Mouse (Mus musculus): ENCODE data around the gene Lrrtm4. TPM values are rescaled to one million over a fixed set of nuclear protein-coding genes. Genes with fewer than 3 reads are reported as not detected.

Gene Lrrtm4
- polyA plus RNA-seq, 1 experiment from 2014 or later: not detected

DNA sequence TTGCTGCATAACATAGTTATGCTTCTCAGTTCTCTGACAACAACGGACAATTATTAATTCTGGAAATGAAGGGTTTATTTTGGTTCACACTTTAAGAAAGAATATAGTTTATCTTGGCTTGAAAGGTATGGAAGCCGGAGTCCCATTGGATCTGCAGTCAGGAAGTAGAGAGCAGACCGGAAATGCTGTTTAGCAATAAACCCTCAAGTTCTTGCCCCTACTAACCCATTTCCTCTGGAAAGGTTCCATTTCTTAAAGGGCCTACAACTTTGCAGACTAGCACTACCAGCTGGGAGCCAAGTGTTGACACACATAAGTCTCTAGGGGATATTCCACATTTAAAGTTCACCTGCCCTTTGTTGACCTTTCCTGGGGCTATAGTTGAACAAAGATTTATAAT, 309.7 kb downstream of the Lrrtm4 start:
- no peak for TF ChIP-seq CTCF (IDR thresholded peaks at IDR 0.05)
- in situ Hi-C loops (cut with MboI; ENCODE audit: low pct_unique_long_range_greater_than_20kb): no loop called here
- ChIA-PET POLR2A (no interaction called here), CTCF (no interaction called here)
- no peak for ATAC-seq
- H3K27me3 ChIP-seq: no peaks in the 10 kb centered on the region
- DNase-seq (ENCODE audit: low read depth, low spot score): no peak

DNA sequence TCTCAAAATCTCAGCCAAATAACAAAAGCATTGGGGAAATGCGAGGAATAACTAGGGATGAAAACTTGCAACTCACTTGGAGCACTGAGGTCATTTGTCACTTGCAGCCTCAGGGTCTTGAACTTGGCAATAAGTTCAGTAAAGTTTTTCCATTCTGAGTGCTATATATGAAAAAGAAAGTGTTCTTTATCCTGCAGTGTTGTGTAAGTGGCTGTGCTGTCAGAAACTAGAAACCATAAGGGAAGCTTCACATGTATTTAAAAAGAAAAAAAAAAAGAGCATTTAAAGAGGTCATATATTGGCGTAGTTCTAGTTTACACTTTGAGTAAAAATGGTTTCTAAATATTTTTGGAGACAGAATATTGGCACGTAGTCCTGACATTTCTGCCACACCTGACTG, 313.1 kb downstream of the Lrrtm4 start:
- ChIA-PET POLR2A (no interaction called here), CTCF (no interaction called here)
- in situ Hi-C loops (cut with MboI; ENCODE audit: low pct_unique_long_range_greater_than_20kb): no loop called here
- ATAC-seq (no peak), DNase-seq (ENCODE audit: low read depth, low spot score) (no peak)
- TF ChIP-seq CTCF (IDR thresholded peaks at IDR 0.05): no peak
- H3K27me3 ChIP-seq: no peaks in the 10 kb centered on the region

DNA sequence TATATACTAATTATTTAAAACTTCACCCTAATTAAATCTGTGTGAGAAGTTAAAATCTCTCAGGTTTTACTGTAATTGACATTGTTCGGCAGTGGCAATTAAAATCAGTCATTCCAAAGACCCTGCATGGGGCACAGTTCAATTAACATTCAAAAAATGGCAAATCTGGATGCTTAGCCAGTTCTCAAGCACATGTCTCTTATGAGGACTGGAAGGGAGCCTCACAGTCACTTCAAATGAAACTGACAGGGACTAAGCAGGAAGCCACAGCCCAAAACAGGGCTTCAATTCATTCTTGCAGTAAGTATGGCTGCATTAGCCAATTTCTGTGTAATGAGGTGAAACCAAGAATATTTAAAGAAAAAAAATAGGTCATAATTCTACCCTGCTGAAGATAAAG, 333.6 kb downstream of the Lrrtm4 start:
- CTCF ChIA-PET: no interaction called here
- no peak for DNase-seq (ENCODE audit: low read depth, low spot score)
- in situ Hi-C loops (cut with MboI; ENCODE audit: low pct_unique_long_range_greater_than_20kb): no loop called here

DNA sequence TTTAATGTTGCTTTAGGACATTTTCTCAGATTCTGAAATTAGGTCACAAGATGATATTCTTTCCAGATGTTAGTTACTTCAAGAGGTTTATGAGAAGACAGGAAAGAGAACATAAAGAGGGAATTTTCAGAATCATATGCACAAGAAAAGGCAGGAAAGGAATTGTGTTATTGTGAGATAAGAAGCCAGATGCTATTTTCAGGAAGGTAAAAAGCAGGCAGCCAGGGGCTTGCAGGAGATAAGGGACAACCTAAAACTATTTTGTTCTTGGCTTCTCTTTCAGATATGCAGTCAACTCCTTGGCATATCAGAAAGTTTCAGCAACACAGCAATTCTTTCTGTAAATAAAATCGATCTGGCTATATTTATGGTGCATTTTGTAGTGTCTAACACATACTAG, 338.4 kb downstream of the Lrrtm4 start:
- ATAC-seq (no peak), DNase-seq (ENCODE audit: low read depth, low spot score) (no peak)
- no peak for TF ChIP-seq CTCF (IDR thresholded peaks at IDR 0.05)
- ChIA-PET CTCF (no interaction called here), POLR2A (no interaction called here)
- in situ Hi-C loops (cut with MboI; ENCODE audit: low pct_unique_long_range_greater_than_20kb): no loop called here
- H3K27me3 ChIP-seq: no peaks in the 10 kb centered on the region

More for the DNA sequence above, 333.6 kb downstream of the Lrrtm4 start:
- H3K27me3 ChIP-seq: no peaks in the 10 kb centered on the region
- no peak for TF ChIP-seq CTCF (IDR thresholded peaks at IDR 0.05)
- no peak for ATAC-seq
- POLR2A ChIA-PET: no interaction called here

DNA sequence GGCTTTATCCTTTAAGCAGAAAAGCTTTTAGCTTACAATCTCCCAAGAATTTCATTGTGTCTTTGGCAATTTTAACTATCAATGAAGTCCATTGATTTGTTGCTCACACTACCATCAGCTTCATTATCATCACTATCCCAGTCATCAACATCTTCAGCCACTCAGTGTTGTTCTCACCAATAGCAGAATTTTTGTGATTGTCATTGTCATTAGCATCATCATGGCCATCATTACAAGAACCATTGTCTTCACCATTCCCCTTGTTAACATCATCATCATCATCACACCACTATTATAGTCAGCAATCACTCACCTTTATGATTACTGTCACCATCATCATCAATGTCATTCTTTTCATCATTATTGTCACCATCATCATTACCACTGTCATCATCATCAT, 344.9 kb downstream of the Lrrtm4 start:
- TF ChIP-seq CTCF (IDR thresholded peaks at IDR 0.05): no peak
- ChIA-PET POLR2A (no interaction called here), CTCF (no interaction called here)
- in situ Hi-C loops (cut with MboI; ENCODE audit: low pct_unique_long_range_greater_than_20kb): no loop called here
- ATAC-seq: no peak
- H3K27me3 ChIP-seq: no peaks in the 10 kb centered on the region
- DNase-seq (ENCODE audit: low read depth, low spot score): no peak

DNA sequence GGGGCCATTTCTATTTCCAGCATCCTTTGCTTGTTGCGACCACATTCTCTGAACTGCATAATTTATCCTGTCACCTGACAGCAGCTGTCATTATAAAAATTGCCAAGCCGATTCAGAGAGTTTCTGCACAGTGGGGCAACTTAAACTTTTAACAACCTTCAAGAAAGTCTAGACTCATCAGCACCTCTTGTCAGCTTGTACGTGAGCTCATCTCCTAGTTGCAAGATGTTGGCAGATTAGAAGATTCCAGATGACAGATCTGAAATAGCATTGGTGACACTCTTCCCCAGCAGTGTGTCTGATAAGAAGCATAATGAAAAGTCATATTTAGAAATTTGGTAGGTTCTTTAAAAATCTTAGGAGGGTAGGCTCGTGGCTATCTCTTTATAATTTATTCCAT, 347.9 kb downstream of the Lrrtm4 start:
- no peaks in the 10 kb centered on the region for H3K27me3 ChIP-seq
- ChIA-PET CTCF (no interaction called here), POLR2A (no interaction called here)
- in situ Hi-C loops (cut with MboI; ENCODE audit: low pct_unique_long_range_greater_than_20kb): no loop called here
- DNase-seq (ENCODE audit: low read depth, low spot score) (no peak), ATAC-seq (no peak)
- no peak for TF ChIP-seq CTCF (IDR thresholded peaks at IDR 0.05)

DNA sequence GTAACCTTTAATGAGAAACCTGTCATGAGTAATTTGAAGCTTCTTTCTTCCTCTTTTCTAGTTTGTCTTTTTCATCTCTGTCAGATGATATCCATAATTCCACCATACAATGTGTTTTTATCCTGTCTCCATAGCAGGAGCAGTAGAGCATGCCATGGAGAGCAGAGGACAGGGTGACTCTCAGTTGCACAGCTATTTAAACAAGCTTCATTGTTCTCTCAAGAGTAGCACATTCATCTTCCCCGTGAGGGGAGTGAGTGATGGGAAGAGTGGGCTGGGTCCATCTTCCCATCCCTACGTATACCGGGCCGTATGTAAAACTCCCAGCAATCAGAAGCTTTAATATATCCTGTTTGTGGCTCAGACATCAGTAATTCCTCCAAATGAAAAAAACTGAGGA, 370.9 kb downstream of the Lrrtm4 start:
- CTCF ChIA-PET: interaction anchor here (1.0 to 1.4 kb wide), 2 partner anchors 11 to 14 kb away, joined by 4 to 5 read pairs; no protein-coding TSS in a partner anchor
- TF ChIP-seq CTCF (IDR thresholded peaks at IDR 0.05): no peak
- no peak for DNase-seq (ENCODE audit: low read depth, low spot score)
- in situ Hi-C loops (cut with MboI; ENCODE audit: low pct_unique_long_range_greater_than_20kb): no loop called here
- no peaks in the 10 kb centered on the region for H3K27me3 ChIP-seq
- POLR2A ChIA-PET: no interaction called here
- no peak for ATAC-seq

DNA sequence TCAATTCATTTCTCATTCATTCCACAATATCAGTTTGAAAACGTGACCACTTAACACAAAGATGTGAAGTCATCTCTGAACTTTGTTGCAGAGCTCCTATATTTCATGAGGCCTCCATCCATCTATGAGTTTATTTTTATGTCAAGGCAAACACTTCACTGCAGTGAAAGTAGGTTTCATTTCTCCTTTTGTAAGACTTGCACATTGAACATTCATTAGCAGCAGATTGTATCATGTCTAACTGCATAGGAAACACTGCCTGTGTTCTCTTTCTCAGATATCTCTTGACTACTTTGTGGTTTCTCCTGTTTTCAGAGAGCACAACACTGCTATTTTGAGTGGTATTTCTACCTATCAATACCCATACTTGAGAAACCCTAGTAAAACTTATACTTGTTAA, 388.1 kb downstream of the Lrrtm4 start:
- POLR2A ChIA-PET: no interaction called here
- ATAC-seq (no peak), DNase-seq (ENCODE audit: low read depth, low spot score) (no peak)
- H3K27me3 ChIP-seq: no peaks in the 10 kb centered on the region
- TF ChIP-seq CTCF (IDR thresholded peaks at IDR 0.05): no peak
- CTCF ChIA-PET: no interaction called here
- in situ Hi-C loops (cut with MboI; ENCODE audit: low pct_unique_long_range_greater_than_20kb): no loop called here

DNA sequence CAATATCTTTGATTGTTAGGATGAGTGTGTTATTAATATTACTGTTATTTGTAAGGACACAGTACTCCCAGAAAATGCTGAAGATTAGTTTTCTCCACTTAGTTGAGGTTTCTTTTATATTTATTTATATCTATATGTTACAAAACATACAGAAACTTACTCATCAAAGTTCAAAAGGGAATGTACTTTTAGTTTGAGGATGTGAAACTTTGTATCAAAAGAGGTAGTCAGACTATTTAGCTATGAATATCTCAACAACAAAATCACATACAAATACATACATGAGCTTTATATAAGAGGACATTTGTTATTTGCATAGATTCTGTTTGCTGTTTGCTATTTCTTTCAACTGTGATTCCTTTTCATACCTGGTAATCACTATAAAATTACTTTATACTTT, 421.5 kb downstream of the Lrrtm4 start:
- DNase-seq (ENCODE audit: low read depth, low spot score): no peak
- in situ Hi-C loops (cut with MboI; ENCODE audit: low pct_unique_long_range_greater_than_20kb): no loop called here
- H3K27me3 ChIP-seq: no peaks in the 10 kb centered on the region
- no peak for TF ChIP-seq CTCF (IDR thresholded peaks at IDR 0.05)
- ChIA-PET CTCF (interaction anchor here (0.9 kb wide), 1 partner anchor 15 kb away, joined by 3 read pairs; no protein-coding TSS in a partner anchor), POLR2A (no interaction called here)
- no peak for ATAC-seq

DNA sequence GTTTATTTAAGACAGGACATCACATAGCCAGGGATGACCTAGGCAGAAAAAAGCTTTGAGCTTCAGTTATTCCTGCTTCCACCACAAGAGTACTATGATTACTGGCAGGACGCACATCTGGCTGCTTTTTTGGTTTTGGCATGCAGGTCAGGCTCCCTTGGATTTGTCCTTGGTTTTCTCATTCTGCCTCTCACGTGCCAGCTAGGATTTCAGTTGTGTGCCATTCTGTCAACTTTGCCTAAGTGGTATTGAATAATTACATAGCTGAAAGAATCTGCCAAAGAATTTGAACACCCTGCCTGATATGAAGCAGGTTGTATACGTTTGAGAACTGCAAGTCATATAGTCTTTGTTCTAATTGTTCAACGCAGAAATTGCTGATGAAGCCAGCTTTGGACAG, 451.9 kb downstream of the Lrrtm4 start:
- no peaks in the 10 kb centered on the region for H3K27me3 ChIP-seq
- DNase-seq (ENCODE audit: low read depth, low spot score) (no peak), ATAC-seq (no peak)
- TF ChIP-seq CTCF (IDR thresholded peaks at IDR 0.05): no peak
- CTCF ChIA-PET: no interaction called here
- in situ Hi-C loops (cut with MboI; ENCODE audit: low pct_unique_long_range_greater_than_20kb): no loop called here
- POLR2A ChIA-PET: no interaction called here

DNA sequence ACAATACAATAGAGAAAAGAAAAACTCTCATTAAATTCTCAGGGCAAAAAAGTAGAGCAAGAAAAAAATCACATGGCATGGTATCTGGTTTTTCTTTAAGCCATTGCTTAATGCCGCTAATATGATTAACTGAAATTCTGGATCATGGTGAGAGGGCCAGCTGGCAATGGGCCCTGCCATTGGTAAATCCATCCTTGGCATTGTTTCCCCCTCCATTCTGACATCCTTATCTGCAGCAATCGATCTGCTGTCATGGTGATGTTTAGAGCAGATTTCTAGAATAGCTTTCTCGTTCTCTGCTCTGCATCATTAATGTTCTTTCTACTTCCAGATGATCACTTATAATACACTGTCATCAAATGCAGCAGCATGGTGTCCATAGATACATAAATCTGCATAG, 457.5 kb downstream of the Lrrtm4 start:
- no peak for ATAC-seq
- POLR2A ChIA-PET: no interaction called here
- in situ Hi-C loops (cut with MboI; ENCODE audit: low pct_unique_long_range_greater_than_20kb): no loop called here

DNA sequence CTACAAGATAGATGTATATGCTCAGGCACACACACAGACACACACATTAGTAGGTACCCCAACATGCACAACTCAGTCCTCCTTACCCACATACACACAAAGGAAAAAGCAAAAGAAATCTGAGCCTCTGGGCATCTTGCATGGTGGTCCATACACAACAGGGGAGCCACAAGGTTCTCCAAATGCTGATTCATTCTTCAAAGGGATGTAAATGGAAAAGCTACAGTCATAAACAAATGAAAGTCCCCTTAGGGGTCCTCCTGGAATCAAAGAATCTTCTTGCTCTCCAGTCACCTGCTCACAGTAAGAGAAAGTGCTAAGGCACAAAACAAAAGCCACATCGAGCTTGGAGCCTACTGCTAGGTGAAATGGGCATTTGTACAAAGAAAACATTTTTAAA, 526.3 kb downstream of the Lrrtm4 start:
- in situ Hi-C loops (cut with MboI; ENCODE audit: low pct_unique_long_range_greater_than_20kb): no loop called here
- no peaks in the 10 kb centered on the region for H3K27me3 ChIP-seq
- ChIA-PET CTCF (no interaction called here), POLR2A (no interaction called here)
- DNase-seq (ENCODE audit: low read depth, low spot score): no peak
- TF ChIP-seq CTCF (IDR thresholded peaks at IDR 0.05): no peak
- no peak for ATAC-seq

More for the DNA sequence above, 457.5 kb downstream of the Lrrtm4 start:
- CTCF ChIA-PET: no interaction called here
- no peak for TF ChIP-seq CTCF (IDR thresholded peaks at IDR 0.05)
- no peak for DNase-seq (ENCODE audit: low read depth, low spot score)
- H3K27me3 ChIP-seq: no peaks in the 10 kb centered on the region

All from Patski (cell line).